Mouse (Mus musculus) embryonic facial prominence, embryonic 10.5 days (tissue): ENCODE results near the gene Gm5737. TPM values are rescaled to one million over a fixed set of nuclear protein-coding genes. Genes with fewer than 3 reads are reported as not detected.

Experiments used
- DNase-seq: peaks from one replicate; pipeline ENCODE4 v3.0.0-alpha.2; 2017; ENCODE audit warnings: low spot score
- H3K27ac ChIP-seq: fragments of 300-500 bp; sonication (generic); replicated peaks from 2 replicates; pipeline ENCODE4 v1.5.1; 2016; ENCODE audit warnings: mild to moderate bottlenecking
- H3K27me3 ChIP-seq: fragments of 300-500 bp; sonication (generic); replicated peaks from 2 replicates; pipeline ENCODE4 v1.6.1; 2016; ENCODE audit warnings: low read depth, mild to moderate bottlenecking; ENCODE audit not compliant: poor library complexity, severe bottlenecking
- H3K36me3 ChIP-seq: fragments of 300-500 bp; sonication (generic); replicated peaks from 2 replicates; pipeline ENCODE4 v1.6.1; 2016; ENCODE audit warnings: mild to moderate bottlenecking, moderate library complexity
- H3K4me1 ChIP-seq: fragments of 300-500 bp; sonication (generic); 2 replicates; pipeline ENCODE4 v1.6.1; 2016
- H3K4me3 ChIP-seq: fragments of 300-500 bp; sonication (generic); 2 replicates; pipeline ENCODE4 v1.5.1; 2016; ENCODE audit warnings: mild to moderate bottlenecking, moderate library complexity
- H3K9me3 ChIP-seq: fragments of 300-500 bp; sonication (generic); 2 replicates; pipeline ENCODE4 v1.6.1; 2016; ENCODE audit warnings: mild to moderate bottlenecking
- WGBS: fragments of 180-500 bp; shearing (Covaris S2); methylation state at CpG from one replicate; pipeline ENCODE4 v1.1.7; 2016; 5-methylcytosine and 5-hydroxymethylcytosine counted together
- polyA plus RNA-seq: library from polyadenylated mRNA; unstranded; fragments of >200 nt; fragmentation: Nextera tagmentation; extraction: Ambion mirVana; gene quantifications from 2 replicates; pipeline ENCODE4 v1.2.1, GENCODE M21; 2016

The Gm5737 gene
- polyA plus RNA-seq, 1 experiment from 2014 or later = not detected

DNA sequence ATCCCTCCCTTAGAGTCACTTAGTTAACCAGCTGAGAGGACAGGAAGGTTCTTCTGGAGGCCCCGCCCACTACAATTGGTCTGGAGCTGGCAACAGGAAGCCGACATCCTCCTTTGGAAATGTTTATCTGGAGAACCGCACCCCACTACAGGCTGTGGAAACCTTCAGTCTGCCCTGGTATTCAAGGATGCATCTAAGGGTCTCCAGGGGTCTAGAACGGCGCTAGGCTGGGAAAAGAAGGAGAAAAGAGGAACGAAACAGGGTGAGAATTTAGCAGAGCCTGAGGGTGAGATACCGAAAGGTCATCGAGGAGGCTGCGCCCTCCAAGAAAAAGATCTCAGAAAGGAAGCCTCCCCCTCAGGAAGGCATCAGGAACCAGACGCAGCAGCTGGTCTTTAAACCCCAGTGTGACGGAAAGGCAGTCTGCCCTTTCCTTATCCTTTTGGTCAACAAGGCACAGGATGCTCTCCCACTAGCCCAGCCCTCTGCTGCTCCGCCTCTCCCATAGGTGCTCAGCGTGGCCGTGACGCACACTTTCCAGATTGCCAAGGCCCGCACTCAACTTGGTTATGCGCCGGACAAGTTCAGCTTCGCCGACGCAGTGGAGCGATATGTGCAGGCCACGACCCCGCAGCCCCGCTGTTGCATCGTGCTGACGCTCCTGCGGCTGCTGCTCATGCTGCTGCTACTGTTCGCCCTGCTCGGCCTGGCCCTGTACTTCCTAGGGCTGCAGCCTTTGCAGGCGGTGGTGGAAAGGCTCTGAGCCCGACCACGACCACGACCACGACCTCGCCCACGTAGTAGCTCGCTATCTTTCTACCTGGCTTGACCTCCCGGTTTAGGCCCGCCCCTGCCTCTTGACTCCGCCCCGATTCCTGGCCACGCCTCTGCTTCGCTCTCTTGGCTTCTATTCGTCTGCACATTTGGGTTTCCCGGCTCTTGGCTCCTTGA is 18.5 kb downstream of the Gm5737 start:
- peaks cover 25% of the 10 kb centered on the region for H3K4me1 ChIP-seq
- DNase-seq = peak; percentile 74
- WGBS = 1% methylated on average over 46 of the region's 46 CpGs
- peaks cover 60% of the 10 kb centered on the region for H3K27me3 ChIP-seq
- H3K36me3 ChIP-seq = no peaks in the 10 kb centered on the region
- no peaks in the 10 kb centered on the region for H3K9me3 ChIP-seq
- H3K27ac ChIP-seq = peak overlapping the region; percentile 82
- H3K4me3 ChIP-seq = peak overlapping the region; percentile 74

DNA sequence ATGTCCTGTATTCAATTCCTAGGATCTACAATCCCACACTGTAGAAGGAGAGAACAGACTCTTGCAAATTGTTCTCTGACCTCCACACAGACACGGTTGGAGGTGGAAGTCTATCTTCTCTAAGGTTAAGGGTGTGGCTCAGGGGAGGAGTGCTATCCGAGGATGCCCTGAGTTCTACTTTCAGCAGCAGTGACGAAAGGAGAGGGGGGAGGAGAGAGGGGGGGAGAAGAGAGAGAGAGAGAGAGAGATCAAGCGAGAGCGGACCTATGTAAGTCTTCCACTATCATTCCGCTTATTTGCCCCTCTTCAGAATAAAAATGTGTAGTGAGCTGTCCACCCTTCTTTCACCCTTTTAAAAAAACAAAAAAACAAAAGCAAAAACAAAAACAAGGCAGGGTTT is 22.3 kb downstream of the Gm5737 start:
- Histone ChIP-seq H3K27ac (no peak overlapping the region), H3K9me3 (no peaks in the 10 kb centered on the region), H3K27me3 (peaks cover 46% of the 10 kb centered on the region), H3K4me3 (peak overlapping the region; percentile 60), H3K36me3 (no peaks in the 10 kb centered on the region), H3K4me1 (peaks cover 32% of the 10 kb centered on the region)
- WGBS = 53% methylated on average over 6 of the region's 6 CpGs
- DNase-seq = no peak

DNA sequence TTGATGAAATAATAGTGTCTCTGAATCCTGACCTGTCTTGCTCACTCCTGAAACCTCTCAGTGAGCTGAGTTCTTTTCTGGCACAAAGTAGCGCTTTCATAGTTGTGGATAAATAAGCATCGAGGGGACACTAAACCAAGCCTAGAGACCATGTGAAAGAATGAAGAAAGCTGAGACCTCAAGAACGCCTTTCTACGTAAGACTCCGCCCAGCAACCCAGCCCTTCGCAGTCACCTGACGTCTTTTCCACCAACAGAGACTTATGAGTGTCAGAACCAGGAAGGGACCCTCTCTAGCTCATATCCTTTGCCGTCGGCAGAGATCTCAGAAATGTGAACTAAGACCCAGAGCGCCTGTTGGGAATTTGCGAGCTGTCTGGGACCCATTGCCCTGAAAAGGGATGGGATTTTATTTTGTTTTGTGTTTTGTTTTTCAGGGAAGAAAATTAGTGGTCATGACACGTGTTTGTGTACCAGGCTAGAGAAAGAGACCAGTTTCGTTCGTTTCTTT is 22.8 kb downstream of the Gm5737 start:
- no peaks in the 10 kb centered on the region for H3K36me3 ChIP-seq
- peak; percentile 80 for DNase-seq
- H3K27me3 ChIP-seq = peaks cover 41% of the 10 kb centered on the region
- WGBS = 14% methylated on average over 14 of the region's 14 CpGs
- no peaks in the 10 kb centered on the region for H3K9me3 ChIP-seq
- peak overlapping the region; percentile 54 for H3K27ac ChIP-seq
- H3K4me1 ChIP-seq = peaks cover 30% of the 10 kb centered on the region
- peak overlapping the region; percentile 60 for H3K4me3 ChIP-seq

DNA sequence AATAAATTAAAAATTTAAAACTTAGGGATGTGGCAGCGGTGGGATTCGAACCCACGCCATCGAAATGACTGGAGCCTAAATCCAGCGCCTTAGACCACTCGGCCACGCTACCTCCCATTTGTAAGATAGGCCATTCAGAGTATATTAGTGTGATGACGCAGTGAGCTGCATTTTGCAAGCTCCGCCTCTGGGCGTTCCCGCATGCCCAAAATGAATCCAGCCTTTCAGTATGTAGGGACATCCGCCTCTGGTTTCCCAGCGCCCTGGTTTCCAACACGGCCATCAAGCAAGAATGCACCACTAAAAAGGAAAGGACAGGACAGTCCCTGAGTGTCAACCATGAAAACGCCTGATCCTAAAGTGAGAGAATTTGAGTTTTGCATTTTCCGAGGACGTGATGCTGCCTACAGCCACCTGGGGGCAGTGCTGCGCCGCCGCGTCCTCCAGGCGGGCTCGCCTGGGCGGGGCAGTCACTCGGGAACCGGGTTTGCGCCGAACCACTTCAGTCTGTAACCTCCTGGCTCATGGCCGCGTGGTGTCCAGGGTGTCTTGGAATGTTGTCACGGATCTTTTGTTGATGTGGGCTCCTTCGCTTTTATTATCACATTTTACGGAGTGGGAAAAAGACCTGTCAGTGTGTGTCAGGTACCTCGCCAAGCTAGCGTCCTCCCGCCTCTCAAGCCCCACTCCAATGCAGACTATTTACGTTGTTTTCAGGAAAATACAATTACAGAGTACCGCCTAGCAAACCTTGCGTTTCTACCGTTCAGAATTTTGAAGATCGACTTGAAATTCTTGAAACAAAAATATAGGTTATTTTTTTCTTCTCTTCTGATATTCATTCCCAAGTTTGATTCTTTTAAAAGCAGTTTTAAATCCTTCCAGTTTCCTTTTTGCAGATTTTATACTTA is 23.5 kb downstream of the Gm5737 start:
- H3K27me3 ChIP-seq = peaks cover 33% of the 10 kb centered on the region
- peak overlapping the region; percentile 60 for H3K4me3 ChIP-seq
- H3K9me3 ChIP-seq = no peaks in the 10 kb centered on the region
- H3K36me3 ChIP-seq = no peaks in the 10 kb centered on the region
- H3K4me1 ChIP-seq = peaks cover 22% of the 10 kb centered on the region
- WGBS = 1% methylated on average over 41 of the region's 41 CpGs
- peak overlapping the region; percentile 76 for H3K27ac ChIP-seq
- DNase-seq = peak; percentile 91

DNA sequence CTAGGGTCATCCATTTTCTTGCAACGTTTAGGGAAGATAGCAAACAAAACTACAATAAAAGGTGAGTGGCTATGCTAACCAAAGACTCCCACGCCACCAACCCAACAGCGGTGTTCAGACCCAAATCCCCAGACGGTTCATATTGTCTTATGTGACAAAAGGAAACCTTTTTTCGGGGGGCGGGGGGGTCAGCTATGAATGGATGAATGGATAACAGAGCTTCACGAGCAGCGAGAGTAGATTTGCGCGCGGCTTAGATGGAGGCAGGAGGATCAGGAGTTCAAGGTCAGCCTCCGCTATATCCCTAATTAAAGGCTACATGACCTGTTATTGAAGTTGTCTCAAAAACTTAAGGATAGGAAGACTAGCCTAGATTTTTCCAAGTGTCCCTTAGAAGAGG is 24.2 kb downstream of the Gm5737 start:
- H3K9me3 ChIP-seq = no peaks in the 10 kb centered on the region
- peak overlapping the region; percentile 60 for H3K4me3 ChIP-seq
- 6% methylated on average over 12 of the region's 12 CpGs for WGBS
- peak overlapping the region; percentile 76 for H3K27ac ChIP-seq
- peaks cover 15% of the 10 kb centered on the region; the same call in 1 of the 2 replicates for H3K4me1 ChIP-seq
- peaks cover 27% of the 10 kb centered on the region for H3K27me3 ChIP-seq
- peak; percentile 64 for DNase-seq
- H3K36me3 ChIP-seq = no peaks in the 10 kb centered on the region

DNA sequence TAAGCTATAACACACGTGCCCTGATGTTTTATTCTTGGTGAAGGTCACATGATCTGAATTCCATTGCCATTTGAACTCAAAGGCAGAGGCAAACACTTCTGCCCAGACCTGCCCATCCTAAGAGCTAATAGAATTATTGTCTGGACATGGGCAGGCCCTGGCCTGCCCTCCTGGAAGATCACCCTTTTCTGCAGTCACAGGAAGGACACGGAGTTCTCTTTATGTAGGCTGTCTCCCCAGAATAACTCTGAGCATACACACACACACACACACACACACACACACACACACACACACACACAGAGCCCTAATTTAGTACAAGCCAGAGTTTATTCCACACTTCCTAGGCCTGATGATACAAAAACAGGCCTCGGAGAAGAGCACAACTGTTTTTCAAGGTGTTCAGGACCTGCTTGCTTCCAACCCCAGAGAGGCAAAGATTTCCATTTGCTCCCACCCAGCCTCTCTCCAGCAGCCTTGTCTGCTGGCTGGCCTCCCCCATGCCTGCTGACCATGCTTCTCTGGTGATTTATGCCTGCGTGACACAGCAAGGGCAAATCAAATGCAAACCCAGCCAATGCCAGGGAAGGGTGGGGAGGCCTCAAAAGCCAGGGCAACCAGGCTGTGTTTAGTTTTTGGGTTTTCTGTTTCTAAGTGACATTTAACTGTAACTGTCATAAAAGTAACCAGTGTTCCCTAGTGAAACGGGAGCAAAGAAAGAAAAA is 26.4 kb downstream of the Gm5737 start:
- Histone ChIP-seq H3K9me3 (no peaks in the 10 kb centered on the region), H3K4me1 (peaks cover 21% of the 10 kb centered on the region; the same call in 1 of the 2 replicates), H3K4me3 (no peak overlapping the region), H3K27me3 (peaks cover 4% of the 10 kb centered on the region; the same call in 1 of the 2 replicates), H3K36me3 (no peaks in the 10 kb centered on the region), H3K27ac (0 out of 2 replicates have a peak overlapping the region, but pooled peaks have one; percentile 7)
- WGBS = 74% methylated on average over 5 of the region's 5 CpGs
- DNase-seq = no peak

DNA sequence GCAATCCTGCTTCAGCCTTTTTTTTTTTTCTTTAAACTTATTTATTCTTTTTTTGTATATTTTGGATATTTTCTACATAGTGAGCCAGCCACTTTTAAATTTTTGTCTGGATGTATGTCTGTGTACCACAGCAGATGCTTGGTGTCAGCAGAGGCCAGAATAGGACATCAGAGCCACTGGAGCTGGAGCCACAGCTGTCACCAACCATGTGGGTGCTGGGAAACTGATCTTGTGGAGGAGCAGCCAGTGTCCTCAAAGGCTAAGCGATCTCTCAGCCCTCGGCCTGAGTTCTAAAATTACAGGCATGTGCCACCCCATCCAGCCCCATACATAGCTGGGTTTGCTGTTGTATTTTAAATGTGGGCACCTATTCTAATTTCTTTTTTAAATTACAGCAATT is 27.6 kb downstream of the Gm5737 start:
- no peaks in the 10 kb centered on the region for H3K9me3 ChIP-seq
- no peak overlapping the region for H3K4me3 ChIP-seq
- no peaks in the 10 kb centered on the region for H3K36me3 ChIP-seq
- WGBS = 73% methylated on average over 2 of the region's 2 CpGs
- peaks cover 27% of the 10 kb centered on the region for H3K4me1 ChIP-seq
- no peak overlapping the region for H3K27ac ChIP-seq
- no peak for DNase-seq
- peaks cover 11% of the 10 kb centered on the region for H3K27me3 ChIP-seq

DNA sequence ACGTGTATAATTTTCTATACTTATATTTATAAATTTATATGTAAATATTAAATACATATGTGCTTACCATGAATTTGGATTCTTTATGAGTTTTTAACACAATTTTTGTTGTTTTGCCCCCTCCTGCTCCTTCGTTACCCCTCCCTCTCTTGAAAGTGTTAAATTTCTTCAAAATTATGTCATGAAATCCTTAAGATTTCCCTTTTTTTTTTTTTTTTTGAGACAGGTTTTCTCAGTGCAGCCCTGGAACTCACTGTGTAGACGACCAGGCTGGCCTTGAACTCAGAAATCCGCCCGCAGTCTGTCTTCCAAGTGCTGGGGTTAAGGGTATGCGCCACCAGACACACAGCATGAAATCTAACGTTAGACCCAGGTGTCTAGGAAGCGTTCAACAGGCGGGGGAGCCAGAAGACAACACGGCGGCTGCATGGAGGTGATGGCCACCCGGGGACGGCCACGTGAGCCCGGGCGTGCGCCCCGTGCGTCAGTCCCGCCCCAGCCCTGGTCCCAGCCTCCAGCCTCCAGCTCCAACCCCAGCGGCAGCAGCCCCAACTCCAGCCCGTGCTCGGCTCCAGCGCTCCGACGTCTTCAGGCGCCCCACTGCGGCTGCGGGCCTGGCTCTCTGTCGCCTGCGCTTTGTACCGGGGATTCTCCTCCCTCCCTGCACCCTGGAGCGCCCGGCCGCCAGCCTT is 30.3 kb downstream of the Gm5737 start, which contains the start of gene Eef2k:
Gene Eef2k, plus strand, starts transcription at position 487 of the 692 bp plus-strand sequence.
- 3% methylated on average over 35 of the region's 35 CpGs for WGBS
- Histone ChIP-seq H3K4me3 (peak within 1 kb of the TSS; percentile 90), H3K4me1 (peaks cover 30% of the 10 kb centered on the region), H3K27ac (peak within 1 kb of the TSS; percentile 92), H3K27me3 (peaks cover 30% of the 10 kb centered on the region), H3K36me3 (peaks cover 10% of the 10 kb centered on the region), H3K9me3 (no peaks in the 10 kb centered on the region)
- DNase-seq = peak; percentile 95

DNA sequence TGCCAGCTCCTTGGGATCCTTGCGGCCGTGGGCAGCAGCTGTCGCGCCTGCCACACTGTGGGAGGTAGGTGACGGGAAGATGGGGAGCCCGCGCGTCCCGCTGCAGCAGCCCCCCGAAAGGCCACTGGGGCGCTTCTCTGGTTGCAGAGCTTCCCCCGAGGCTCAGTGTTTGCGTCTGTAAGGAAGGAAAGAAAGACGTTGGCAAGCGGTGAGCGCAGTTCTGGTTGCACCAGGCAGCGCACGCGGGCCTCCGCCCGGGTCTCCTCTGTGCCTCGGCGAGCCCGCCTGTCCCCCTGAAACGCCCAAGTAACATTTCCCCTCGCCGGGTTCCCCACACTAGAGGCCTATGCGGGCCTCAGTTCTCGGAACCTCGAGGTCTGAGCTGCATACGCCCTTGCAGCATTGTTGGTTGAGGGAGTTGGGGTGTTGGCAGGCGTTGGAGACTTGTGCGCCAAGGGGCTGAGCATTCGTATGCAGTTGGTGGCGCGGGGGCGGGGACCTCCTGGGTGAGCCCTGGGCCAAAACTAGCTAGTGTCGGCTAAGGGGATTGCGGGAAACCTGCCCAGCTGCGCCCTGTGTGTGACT is 31.0 kb downstream of the Gm5737 start:
- WGBS = under 1% methylated on average over 40 of the region's 40 CpGs
- H3K4me1 ChIP-seq = peaks cover 30% of the 10 kb centered on the region
- H3K4me3 ChIP-seq = peak overlapping the region; percentile 90
- no peaks in the 10 kb centered on the region for H3K9me3 ChIP-seq
- H3K27ac ChIP-seq = peak overlapping the region; percentile 92
- peaks cover 17% of the 10 kb centered on the region for H3K36me3 ChIP-seq
- peaks cover 30% of the 10 kb centered on the region for H3K27me3 ChIP-seq
- peak; percentile 83 for DNase-seq

DNA sequence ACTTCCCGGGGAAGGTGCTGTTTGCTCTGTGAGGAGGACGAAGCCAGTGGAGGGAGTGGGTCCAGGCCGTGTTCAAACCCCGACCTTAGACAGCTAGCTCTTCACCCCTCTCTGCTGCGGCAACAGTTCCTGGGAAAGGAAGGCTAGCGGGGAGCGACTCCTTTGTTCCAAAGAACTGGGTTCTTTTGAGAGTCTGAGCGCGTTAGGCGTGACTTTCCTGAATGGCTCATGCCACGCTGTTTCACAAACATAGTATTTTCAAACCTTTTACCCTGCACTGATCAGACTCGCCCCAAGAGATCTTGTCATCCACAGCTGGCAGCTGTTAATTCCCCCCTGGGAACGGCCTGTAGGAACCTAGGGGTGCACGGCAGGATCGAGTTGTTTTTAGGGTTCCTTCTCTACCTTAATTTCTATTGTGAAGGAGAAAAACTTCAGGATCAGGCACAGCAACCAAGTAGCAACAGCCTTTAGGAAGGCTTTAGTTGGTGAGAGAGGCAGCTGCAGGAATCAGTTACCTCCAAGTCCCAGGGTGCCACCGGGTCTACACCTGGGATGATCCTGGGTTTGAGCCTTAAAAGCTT is 31.8 kb downstream of the Gm5737 start:
- H3K4me1 ChIP-seq = peaks cover 30% of the 10 kb centered on the region
- peak overlapping the region; percentile 92 for H3K27ac ChIP-seq
- H3K9me3 ChIP-seq = no peaks in the 10 kb centered on the region
- DNase-seq = no peak
- under 1% methylated on average over 16 of the region's 16 CpGs for WGBS
- H3K36me3 ChIP-seq = peaks cover 20% of the 10 kb centered on the region
- H3K4me3 ChIP-seq = peak overlapping the region; percentile 90
- peaks cover 30% of the 10 kb centered on the region for H3K27me3 ChIP-seq

DNA sequence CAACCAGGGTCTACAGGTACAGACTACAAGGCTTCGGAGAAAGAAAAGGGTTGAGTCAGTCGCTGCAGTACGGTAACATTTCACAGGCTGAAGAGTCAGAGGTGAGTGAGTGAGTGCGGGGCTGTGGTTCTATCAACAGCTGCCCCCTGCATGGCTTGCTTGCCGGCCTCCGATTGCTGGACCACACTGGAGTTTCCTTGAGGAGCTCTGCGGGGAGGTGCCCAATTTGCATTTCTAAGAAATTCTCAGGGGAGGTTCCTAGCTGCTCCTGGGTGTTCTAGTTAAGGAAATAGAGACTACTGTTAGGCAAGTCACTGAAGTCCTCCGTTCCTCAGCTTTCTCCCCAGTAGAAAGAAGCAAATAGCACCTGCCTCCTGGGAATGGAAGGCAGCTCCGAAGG is 32.5 kb downstream of the Gm5737 start:
- Histone ChIP-seq H3K27me3 (peaks cover 30% of the 10 kb centered on the region), H3K9me3 (no peaks in the 10 kb centered on the region), H3K4me1 (peaks cover 30% of the 10 kb centered on the region), H3K36me3 (peaks cover 20% of the 10 kb centered on the region), H3K4me3 (peak overlapping the region; percentile 90), H3K27ac (0 out of 2 replicates have a peak overlapping the region, but pooled peaks have one; percentile 92)
- 8% methylated on average over 9 of the region's 9 CpGs for WGBS
- DNase-seq = no peak
